Mouse (Mus musculus): ENCODE results near the gene Cdkn2d.

DNA sequence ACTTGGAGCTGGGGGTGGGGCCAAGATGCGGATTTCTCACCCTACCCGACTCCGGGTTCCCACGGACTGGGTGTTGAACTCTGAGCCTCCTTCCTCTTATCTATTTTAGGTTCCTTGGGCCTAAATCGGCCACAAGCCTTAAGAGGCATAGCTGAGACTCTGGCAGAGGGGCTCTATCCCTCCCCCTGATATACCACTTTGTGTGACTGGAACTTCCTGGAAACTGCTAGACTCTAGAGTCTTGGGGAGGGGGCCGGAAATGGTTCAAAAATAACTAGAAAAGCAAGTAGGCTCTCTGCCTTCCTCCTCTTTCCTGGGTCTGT, 30.3 kb upstream of the Cdkn2d start:
- TF ChIP-seq CTCF (IDR thresholded peaks at IDR 0.05; ENCODE audit: low read depth) (no peak), EP300 (IDR thresholded peaks at IDR 0.05; ENCODE audit: low read depth) (no peak)

Data from liver, postnatal 0 days (tissue).